Mouse (Mus musculus): ENCODE results near the gene Tmcc2.
A peak's percentile ranks its signal among the peaks of the same experiment; 100 is the strongest.

Tmcc2 gene

DNA sequence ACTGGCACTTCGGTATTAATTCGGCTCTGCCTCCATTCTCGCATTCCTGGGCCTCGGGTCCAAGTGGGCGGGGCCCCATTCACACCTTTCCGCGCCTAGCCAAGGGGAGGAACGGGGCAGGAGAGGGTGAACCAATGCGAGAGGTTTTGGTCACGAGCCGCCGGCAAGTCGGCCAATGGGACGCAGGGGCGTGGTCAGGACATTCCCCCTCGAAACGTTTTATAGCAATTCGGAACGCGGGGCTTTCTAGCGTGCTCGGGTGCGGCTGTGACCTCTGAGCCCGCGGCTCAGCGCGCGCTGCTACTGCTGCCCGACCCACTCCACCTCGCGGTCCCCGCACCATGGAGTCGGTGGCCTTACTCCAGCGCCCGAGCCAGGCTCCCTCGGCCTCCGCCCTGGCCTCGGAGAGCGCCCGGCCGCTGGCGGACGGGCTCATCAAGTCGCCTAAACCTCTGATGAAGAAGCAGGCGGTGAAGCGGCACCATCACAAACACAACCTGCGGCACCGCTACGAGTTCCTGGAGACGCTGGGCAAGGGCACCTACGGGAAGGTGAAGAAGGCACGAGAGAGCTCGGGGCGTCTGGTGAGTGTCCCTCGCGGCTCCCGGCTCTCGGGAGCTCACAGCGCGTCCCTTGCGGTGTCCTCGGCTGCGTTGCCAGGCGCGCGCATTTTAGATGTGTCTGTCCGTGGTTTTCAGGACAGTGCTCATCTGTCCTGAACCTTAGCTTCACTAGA, 75.0 kb downstream of the Tmcc2 start, which contains the start of gene Nuak2:
Gene Nuak2 (plus strand): TSS at position 238 of the 736 bp plus-strand sequence.
- DNase-seq (ENCODE audit: low read depth, low spot score) = peak; percentile 98

DNA sequence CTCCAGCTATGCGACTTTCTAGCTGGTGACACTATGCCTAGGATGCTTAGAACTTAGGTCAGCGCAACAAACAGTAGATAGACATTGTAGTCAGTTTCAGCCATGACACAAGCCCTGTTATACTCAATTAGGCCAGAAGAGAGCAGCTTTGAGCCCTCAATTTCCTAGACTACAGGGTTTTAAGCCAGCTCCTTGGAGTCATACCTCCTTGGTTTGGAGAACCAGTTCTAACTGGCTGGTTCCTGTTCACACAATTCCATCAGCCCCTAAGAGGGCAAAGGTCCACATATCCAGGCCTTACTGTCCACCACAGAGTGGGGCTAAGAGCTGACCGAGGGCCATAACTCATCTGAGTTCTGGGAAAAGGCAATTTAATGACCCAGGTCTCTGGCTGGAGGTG, 78.4 kb downstream of the Tmcc2 start:
- DNase-seq (ENCODE audit: low read depth, low spot score) = peak; percentile 78

DNA sequence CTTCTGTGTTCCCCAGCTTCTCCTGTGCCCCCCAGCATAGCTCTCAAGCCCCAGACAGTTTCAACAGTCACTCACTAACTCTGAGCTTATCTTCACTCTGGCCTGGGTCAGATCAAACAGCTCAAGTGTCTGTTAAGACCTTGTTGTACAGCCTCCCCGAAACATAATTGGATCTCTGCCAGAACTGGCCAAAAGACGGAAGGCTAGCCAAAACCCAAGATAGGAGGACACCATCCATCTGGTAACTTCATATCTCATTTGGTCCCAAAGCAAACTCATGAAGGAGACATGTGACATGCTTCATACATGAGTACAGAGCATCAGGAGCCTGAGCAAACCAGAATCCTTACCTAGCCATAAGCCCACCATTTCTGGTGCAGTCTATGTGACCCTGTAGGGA, 79.0 kb downstream of the Tmcc2 start:
- DNase-seq (ENCODE audit: low read depth, low spot score) = no peak

DNA sequence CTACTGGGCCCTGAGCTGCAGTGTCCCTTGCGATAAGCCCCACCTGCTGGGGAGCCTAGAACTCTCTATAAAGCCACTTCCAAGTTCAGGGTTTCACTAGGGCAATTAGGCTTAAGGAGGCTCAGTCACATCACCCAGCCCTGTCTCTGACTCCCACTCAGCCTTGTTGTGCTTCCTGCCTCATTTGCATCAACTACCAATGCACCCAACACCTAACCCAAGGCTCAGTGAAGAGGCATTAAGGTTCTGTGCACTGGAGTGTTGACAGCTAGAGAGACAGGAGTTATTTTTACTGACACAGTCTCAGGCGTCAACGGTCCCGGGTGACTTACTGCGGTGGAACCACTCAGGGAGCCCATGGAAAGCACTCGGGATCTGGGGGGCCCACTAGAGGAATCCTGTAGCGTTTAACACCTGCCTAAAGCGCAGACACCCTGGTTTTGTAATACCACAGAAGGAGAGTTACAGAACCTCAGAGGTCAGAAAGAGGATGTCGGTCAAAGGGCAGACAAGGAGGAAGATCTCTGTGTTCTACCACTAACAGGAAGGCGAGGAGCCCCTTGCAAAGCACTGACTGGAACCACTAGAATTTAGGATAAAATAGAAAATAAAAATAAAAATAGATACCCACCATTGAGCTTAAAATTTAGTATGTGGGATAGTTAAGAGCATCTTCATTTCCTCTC, 79.8 kb downstream of the Tmcc2 start:
- DNase-seq (ENCODE audit: low read depth, low spot score) = no peak

DNA sequence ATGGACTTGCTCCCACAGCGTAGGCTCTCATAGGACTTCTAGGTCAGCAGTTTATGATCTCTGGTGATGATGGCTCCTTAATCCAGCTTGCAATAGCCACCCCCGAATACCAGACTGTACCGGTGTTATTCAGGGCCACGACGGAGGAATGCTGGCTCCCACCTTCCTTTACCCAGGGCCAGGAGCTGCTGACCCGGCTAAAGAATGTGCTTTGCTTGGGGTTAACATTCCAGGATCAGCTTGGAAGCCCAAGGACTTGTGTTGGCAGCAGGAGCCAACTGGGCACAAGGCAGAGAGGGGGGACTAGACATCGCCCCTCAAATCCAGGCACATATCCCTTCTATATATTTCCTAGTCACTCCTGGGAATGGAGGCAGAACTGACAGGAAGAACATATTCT, 80.3 kb downstream of the Tmcc2 start:
- DNase-seq (ENCODE audit: low read depth, low spot score) = no peak

DNA sequence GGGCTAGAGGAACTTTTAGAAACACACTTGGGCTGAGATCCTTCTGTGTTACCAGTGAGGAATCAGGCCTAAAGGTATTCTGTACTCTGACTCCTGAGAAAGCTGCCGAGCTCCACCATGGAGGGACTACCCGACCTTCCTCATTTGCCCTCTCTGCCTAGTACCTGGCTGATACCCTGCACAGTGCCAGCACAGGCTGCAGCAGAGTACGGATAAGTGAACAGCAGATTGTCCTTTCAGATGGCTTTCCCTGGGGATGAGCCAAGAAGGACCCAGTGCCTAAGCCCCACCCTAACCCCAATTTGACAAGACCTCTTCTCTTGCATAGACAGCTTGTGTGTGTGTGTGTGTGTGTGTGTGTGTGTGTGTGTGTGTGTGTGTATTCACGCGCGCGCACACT, 82.4 kb downstream of the Tmcc2 start:
- no peak for DNase-seq (ENCODE audit: low read depth, low spot score)

DNA sequence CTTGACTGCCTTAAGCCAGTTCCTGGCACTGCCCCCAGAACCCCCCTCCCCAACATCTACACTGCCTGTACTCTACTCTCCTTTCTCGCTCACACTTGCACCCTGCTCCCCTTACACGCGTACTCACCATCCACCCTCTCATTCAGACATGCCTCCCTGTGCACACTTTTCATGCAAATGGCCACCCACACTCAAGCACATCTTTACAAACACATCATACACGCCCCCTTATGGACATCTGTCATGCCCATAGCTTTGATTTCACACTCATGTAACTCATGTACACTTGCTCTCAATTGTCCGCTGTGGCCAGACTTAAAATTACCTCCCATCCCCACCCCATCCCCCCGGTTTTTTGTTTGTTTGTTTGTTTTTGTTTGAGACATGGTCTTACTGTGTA, 83.1 kb downstream of the Tmcc2 start:
- DNase-seq (ENCODE audit: low read depth, low spot score) = no peak

DNA sequence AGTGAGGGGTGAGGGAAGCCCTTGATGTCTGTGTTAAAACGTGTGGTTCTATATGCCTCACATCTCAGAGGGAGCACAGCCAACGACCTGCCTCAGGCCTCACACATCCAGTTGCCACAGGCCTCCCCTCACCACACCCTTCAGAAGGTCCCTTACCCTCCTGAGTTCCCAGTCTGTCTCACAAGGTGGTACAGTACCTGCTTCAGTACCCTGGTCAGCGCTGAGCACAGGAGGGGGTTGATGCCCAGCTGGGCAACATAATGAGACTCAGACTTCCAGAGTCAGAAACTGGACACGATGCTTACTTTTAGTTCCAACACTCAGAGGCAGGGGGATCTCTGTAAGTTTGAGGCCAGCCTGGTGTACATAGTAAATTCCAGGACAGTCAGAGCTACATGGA, 84.3 kb downstream of the Tmcc2 start:
- DNase-seq (ENCODE audit: low read depth, low spot score) = peak; percentile 53

Data from ZHBTc4 (cell line).